Mouse (Mus musculus): Measurements from ENCODE around the gene Rspo3. TPM values are rescaled to one million over a fixed set of nuclear protein-coding genes. Genes with fewer than 3 reads are reported as not detected.
A peak's percentile ranks its signal among the peaks of the same experiment; 100 is the strongest.

The Rspo3 gene
- total RNA-seq, 1 experiment, result 1.2 TPM

GRCm38 (mm10) chr10:29533846-29534829 lies 1.5 kb downstream of the Rspo3 start:
- DNase-seq (ENCODE audit: low read depth, low spot score), result no peak
- TF ChIP-seq CHD2 (IDR thresholded peaks at IDR 0.05; ENCODE audit: low read depth, low read length) (no peak), MAFK (IDR thresholded peaks at IDR 0.05; ENCODE audit: insufficient read depth, low read depth, low read length) (no peak), HCFC1 (IDR thresholded peaks at IDR 0.05; ENCODE audit: borderline replicate concordance, insufficient read depth, low read length) (no peak)
- in situ Hi-C loops (cut with MboI; ENCODE audit: low sequenced_read_pairs in 2 of 2, unreplicated experiment in 2 of 2), result loop anchor here (25.0 kb wide), 1 partner anchor 878 kb away; no protein-coding TSS in a partner anchor
- H3K9me3 ChIP-seq (ENCODE audit: control insufficient read depth, insufficient read depth, low read depth, low read length), result no peaks in the 10 kb centered on the region
- no peak overlapping the region for H3K27ac ChIP-seq (ENCODE audit: insufficient read depth, low read depth, low read length, poor library complexity, severe bottlenecking)
- H3K4me1 ChIP-seq (ENCODE audit: control insufficient read depth in 2 of 2, insufficient read depth in 2 of 2, low read length in 2 of 2, poor library complexity in 1 of 2), result peaks cover 0 to 7% of the 10 kb centered on the region in 2 experiments; a peak in 1 of 4 replicates
- H3K4me3 ChIP-seq (ENCODE audit: insufficient read depth in 1 of 2, low read depth in 1 of 2, low read length in 2 of 2, poor library complexity in 1 of 2, severe bottlenecking in 1 of 2), result peak overlapping the region; percentile 19 to 35; a peak in 2 of 4 replicates
- H3K36me3 ChIP-seq (ENCODE audit: control insufficient read depth, insufficient read depth, low read length, poor library complexity, severe bottlenecking), result no peaks in the 10 kb centered on the region
- no peak overlapping the region for H3K9ac ChIP-seq (ENCODE audit: insufficient read depth, low read depth, low read length, poor library complexity, severe bottlenecking)

- Histone ChIP-seq H3K27ac (ENCODE audit: insufficient read depth, low read depth, low read length, poor library complexity, severe bottlenecking) (no peak overlapping the region), H3K9me3 (ENCODE audit: control insufficient read depth, insufficient read depth, low read depth, low read length) (no peaks in the 10 kb centered on the region), H3K36me3 (ENCODE audit: control insufficient read depth, insufficient read depth, low read length, poor library complexity, severe bottlenecking) (no peaks in the 10 kb centered on the region), H3K4me1 (ENCODE audit: control insufficient read depth in 2 of 2, insufficient read depth in 2 of 2, low read length in 2 of 2, poor library complexity in 1 of 2) (peaks cover 0 to 7% of the 10 kb centered on the region in 2 experiments; a peak in 1 of 4 replicates), H3K9ac (ENCODE audit: insufficient read depth, low read depth, low read length, poor library complexity, severe bottlenecking) (no peak overlapping the region), H3K4me3 (ENCODE audit: insufficient read depth in 1 of 2, low read depth in 1 of 2, low read length in 2 of 2, poor library complexity in 1 of 2, severe bottlenecking in 1 of 2) (peak overlapping the region; percentile 27 to 45; a peak in 2 of 4 replicates)
- TF ChIP-seq ZC3H11A (IDR thresholded peaks at IDR 0.05; ENCODE audit: borderline replicate concordance, low read depth, low read length) (peak; percentile 86), HCFC1 (IDR thresholded peaks at IDR 0.05; ENCODE audit: borderline replicate concordance, insufficient read depth, low read length) (no peak)
- in situ Hi-C loops (cut with MboI; ENCODE audit: low sequenced_read_pairs in 2 of 2, unreplicated experiment in 2 of 2), result loop anchor here (25.0 kb wide), 1 partner anchor 879 kb away; no protein-coding TSS in a partner anchor
- DNase-seq (ENCODE audit: low read depth, low spot score), result peak; percentile 54
Observed at GRCm38 (mm10) chr10:29532821-29533715, 2.6 kb downstream of the Rspo3 start.

- no peak overlapping the region for H3K4me3 ChIP-seq (ENCODE audit: insufficient read depth in 1 of 2, low read depth in 1 of 2, low read length in 2 of 2, poor library complexity in 1 of 2, severe bottlenecking in 1 of 2)
- no peak overlapping the region for H3K9ac ChIP-seq (ENCODE audit: insufficient read depth, low read depth, low read length, poor library complexity, severe bottlenecking)
- no peaks in the 10 kb centered on the region for H3K36me3 ChIP-seq (ENCODE audit: control insufficient read depth, insufficient read depth, low read length, poor library complexity, severe bottlenecking)
- no peak for DNase-seq (ENCODE audit: low read depth, low spot score)
- no peak for TF ChIP-seq HCFC1 (IDR thresholded peaks at IDR 0.05; ENCODE audit: borderline replicate concordance, insufficient read depth, low read length)
- no peak for TF ChIP-seq ZC3H11A (IDR thresholded peaks at IDR 0.05; ENCODE audit: borderline replicate concordance, low read depth, low read length)
- TF ChIP-seq MAFK (IDR thresholded peaks at IDR 0.05; ENCODE audit: insufficient read depth, low read depth, low read length), result no peak
- H3K27ac ChIP-seq (ENCODE audit: insufficient read depth, low read depth, low read length, poor library complexity, severe bottlenecking), result no peak overlapping the region
- H3K4me1 ChIP-seq (ENCODE audit: control insufficient read depth in 2 of 2, insufficient read depth in 2 of 2, low read length in 2 of 2, poor library complexity in 1 of 2), result no peaks in the 10 kb centered on the region
- no peaks in the 10 kb centered on the region for H3K9me3 ChIP-seq (ENCODE audit: control insufficient read depth, insufficient read depth, low read depth, low read length)
- in situ Hi-C loops (cut with MboI; ENCODE audit: low sequenced_read_pairs in 2 of 2, unreplicated experiment in 2 of 2), result no loop called here
Observed at GRCm38 (mm10) chr10:29513563-29513962, 22.1 kb downstream of the Rspo3 start.

GRCm38 (mm10) chr10:29508167-29508566 lies 27.5 kb downstream of the Rspo3 start:
- in situ Hi-C loops (cut with MboI; ENCODE audit: low sequenced_read_pairs in 2 of 2, unreplicated experiment in 2 of 2), result no loop called here

More at GRCm38 (mm10) chr10:29508167-29508566, 27.5 kb downstream of the Rspo3 start:
- TF ChIP-seq MAFK (IDR thresholded peaks at IDR 0.05; ENCODE audit: insufficient read depth, low read depth, low read length) (no peak), CHD2 (IDR thresholded peaks at IDR 0.05; ENCODE audit: low read depth, low read length) (no peak), HCFC1 (IDR thresholded peaks at IDR 0.05; ENCODE audit: borderline replicate concordance, insufficient read depth, low read length) (no peak), ZNF384 (IDR thresholded peaks at IDR 0.05; ENCODE audit: low read depth, low read length) (no peak), ZC3H11A (IDR thresholded peaks at IDR 0.05; ENCODE audit: borderline replicate concordance, low read depth, low read length) (no peak)
- H3K9ac ChIP-seq (ENCODE audit: insufficient read depth, low read depth, low read length, poor library complexity, severe bottlenecking), result no peak overlapping the region
- no peaks in the 10 kb centered on the region for H3K36me3 ChIP-seq (ENCODE audit: control insufficient read depth, insufficient read depth, low read length, poor library complexity, severe bottlenecking)
- H3K4me1 ChIP-seq (ENCODE audit: control insufficient read depth in 2 of 2, insufficient read depth in 2 of 2, low read length in 2 of 2, poor library complexity in 1 of 2), result no peaks in the 10 kb centered on the region
- H3K4me3 ChIP-seq (ENCODE audit: insufficient read depth in 1 of 2, low read depth in 1 of 2, low read length in 2 of 2, poor library complexity in 1 of 2, severe bottlenecking in 1 of 2), result no peak overlapping the region
- H3K27ac ChIP-seq (ENCODE audit: insufficient read depth, low read depth, low read length, poor library complexity, severe bottlenecking), result no peak overlapping the region
- H3K9me3 ChIP-seq (ENCODE audit: control insufficient read depth, insufficient read depth, low read depth, low read length), result no peaks in the 10 kb centered on the region
- DNase-seq (ENCODE audit: low read depth, low spot score), result no peak
